Mouse (Mus musculus): ENCODE results near the gene Zzz3.

Zzz3 gene

GRCm38 (mm10) chr3:152498968-152499696 lies 103.9 kb downstream of the Zzz3 start:
- DNase-seq, result no peak

GRCm38 (mm10) chr3:152507900-152508299 lies 112.6 kb downstream of the Zzz3 start:
- no peak for DNase-seq

GRCm38 (mm10) chr3:152508419-152508993 lies 113.2 kb downstream of the Zzz3 start:
- no peak for DNase-seq

- DNase-seq, result no peak
Measured at GRCm38 (mm10) chr3:152509268-152509667, 114.0 kb downstream of the Zzz3 start.
